Mouse (Mus musculus) thymus, postnatal 25 days (tissue): Measurements from ENCODE around the gene Neurl4.
A peak's percentile ranks its signal among the peaks of the same experiment; 100 is the strongest.
"Not testable (repeated sequence)": the region's sequence is repeated elsewhere in the genome, so short reads cannot be mapped to it uniquely, and the experiment has no call there.

Experiments
- DNase-seq: peaks from one replicate; pipeline ENCODE4 v3.0.0; 2022

The Neurl4 gene

GRCm38 (mm10) chr11:69900471-69901405 is at the start of gene Neurl4, which contains the start of gene 2810408A11Rik:
Gene Neurl4 (plus strand): TSS chr11:69901072.
Gene 2810408A11Rik (minus strand): TSS chr11:69900987.
- DNase-seq: peak; percentile 91

GRCm38 (mm10) chr11:69853994-69854393 is 46.9 kb upstream of the Neurl4 start:
- DNase-seq: no peak

GRCm38 (mm10) chr11:69854680-69855079 is 46.2 kb upstream of the Neurl4 start:
- no peak for DNase-seq

- DNase-seq: peak; percentile 68
These were observed 45.5 kb upstream of the Neurl4 start for GRCm38 (mm10) chr11:69855347-69855746.

- no peak for DNase-seq
These were observed 42.5 kb upstream of the Neurl4 start, which contains the start of gene Tnk1 for GRCm38 (mm10) chr11:69858113-69858998. Gene Tnk1 (minus strand): TSS chr11:69858730.

GRCm38 (mm10) chr11:69863729-69864128 is 37.1 kb upstream of the Neurl4 start:
- not testable (repeated sequence) for DNase-seq

GRCm38 (mm10) chr11:69864138-69864860 is 36.6 kb upstream of the Neurl4 start:
- DNase-seq: no peak

- no peak for DNase-seq
These were observed 35.3 kb upstream of the Neurl4 start for GRCm38 (mm10) chr11:69865561-69865960.

GRCm38 (mm10) chr11:69867335-69867734 is 33.5 kb upstream of the Neurl4 start:
- no peak for DNase-seq

GRCm38 (mm10) chr11:69870289-69871069 is 30.4 kb upstream of the Neurl4 start:
- no peak for DNase-seq

- DNase-seq: no peak
These were observed 29.1 kb upstream of the Neurl4 start for GRCm38 (mm10) chr11:69871822-69872221.

GRCm38 (mm10) chr11:69872451-69872850 is 28.4 kb upstream of the Neurl4 start:
- no peak for DNase-seq

- no peak for DNase-seq
These were observed 24.7 kb upstream of the Neurl4 start for GRCm38 (mm10) chr11:69876186-69876585.

GRCm38 (mm10) chr11:69876867-69877266 is 24.0 kb upstream of the Neurl4 start:
- DNase-seq: peak; percentile 93

GRCm38 (mm10) chr11:69877878-69878277 is 23.0 kb upstream of the Neurl4 start, which contains the start of gene Tmem95:
Gene Tmem95 (minus strand): TSS chr11:69878018.
- DNase-seq: no peak

GRCm38 (mm10) chr11:69878399-69878798 is 22.5 kb upstream of the Neurl4 start:
- DNase-seq: no peak

- DNase-seq: no peak
These were observed 21.9 kb upstream of the Neurl4 start for GRCm38 (mm10) chr11:69878952-69879351.

- no peak for DNase-seq
These were observed 21.2 kb upstream of the Neurl4 start for GRCm38 (mm10) chr11:69879711-69880110.

GRCm38 (mm10) chr11:69880506-69880852 is 20.4 kb upstream of the Neurl4 start:
- DNase-seq: peak; percentile 71

- peak; percentile 75 for DNase-seq
These were observed 19.8 kb upstream of the Neurl4 start, which contains the start of gene Kctd11 for GRCm38 (mm10) chr11:69880853-69881603. Gene Kctd11 (minus strand): TSS chr11:69881406.
